Mouse (Mus musculus): Measurements from ENCODE around the gene Gm10354. TPM values are rescaled to one million over a fixed set of nuclear protein-coding genes. Genes with fewer than 3 reads are reported as not detected.

The Gm10354 gene
- not detected in 2 replicates for polyA plus RNA-seq (2012; rRNA removed)

GRCm38 (mm10) chr5:14978835-14979234 is at the start of gene Gm10354:
Gene Gm10354, minus strand, starts transcription at chr5:14978935.

GRCm38 (mm10) chr5:14938329-14938728 is 40.4 kb downstream of the Gm10354 start, which contains the start of gene Speer4e:
Gene Speer4e, minus strand, starts transcription at chr5:14938429.

Other genes starting within 250 kb of the Gm10354 start
- gene Gm9758, start 64.0 kb downstream of the Gm10354 start, polyA plus RNA-seq (2012; rRNA removed): not detected in 2 replicates
- gene Speer4e, start 40.5 kb downstream of the Gm10354 start, polyA plus RNA-seq (2012; rRNA removed): not detected in 2 replicates
- gene Gm17019, start 54.1 kb upstream of the Gm10354 start, polyA plus RNA-seq (2012; rRNA removed): not detected in 2 replicates

All from colon, adult 2 months (tissue).